Mouse (Mus musculus) bone marrow macrophage, adult 2 months (primary cell): ENCODE data around the gene Mrps18a.
A peak's percentile ranks its signal among the peaks of the same experiment; 100 is the strongest.

Experiments
- CTCF ChIP-seq: IDR thresholded peaks from 2 replicates; pipeline ENCODE4 v1.5.1; 2012; ENCODE audit warnings: low read depth, mild to moderate bottlenecking, low read length, moderate library complexity
- POLR2A ChIP-seq: IDR thresholded peaks from 2 replicates; pipeline ENCODE4 v1.6.1; 2012; ENCODE audit warnings: mild to moderate bottlenecking, low read depth, low read length, borderline replicate concordance

GRCm38 (mm10) chr17:46075116-46075485 is 35.7 kb upstream of the Mrps18a start:
- TF ChIP-seq CTCF (peak; percentile 43; the same call in 1 of the 2 replicates), POLR2A (no peak)
